Mouse (Mus musculus): ENCODE results near the gene Lypd9.
"Not testable (repeated sequence)": the region's sequence is repeated elsewhere in the genome, so short reads cannot be mapped to it uniquely, and the experiment has no call there.

Lypd9 gene

DNA sequence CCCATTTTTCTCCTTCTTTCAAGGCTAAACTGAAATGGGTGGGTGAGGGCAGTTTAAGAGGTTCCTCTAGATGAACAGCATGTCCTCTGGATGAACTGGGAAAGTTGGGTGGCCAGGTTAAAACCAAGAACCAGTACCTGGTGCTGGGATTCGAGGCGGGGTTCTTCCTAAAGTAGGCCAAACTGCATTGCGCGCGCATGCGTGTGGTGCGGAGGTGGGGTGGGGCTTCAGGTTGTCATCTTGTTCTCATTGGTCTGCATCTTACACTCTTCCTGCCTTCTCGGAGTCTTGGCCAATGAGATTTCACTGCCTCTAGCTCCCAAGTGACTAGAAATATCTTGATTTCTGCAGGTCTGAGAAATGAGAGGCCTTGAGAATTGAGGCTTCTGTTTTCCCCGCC lies at the start of gene Lypd9:
Gene Lypd9, minus strand, starts transcription at position 165 of the 400 bp plus-strand sequence.
- DNase-seq (ENCODE audit: low spot score) = no peak

DNA sequence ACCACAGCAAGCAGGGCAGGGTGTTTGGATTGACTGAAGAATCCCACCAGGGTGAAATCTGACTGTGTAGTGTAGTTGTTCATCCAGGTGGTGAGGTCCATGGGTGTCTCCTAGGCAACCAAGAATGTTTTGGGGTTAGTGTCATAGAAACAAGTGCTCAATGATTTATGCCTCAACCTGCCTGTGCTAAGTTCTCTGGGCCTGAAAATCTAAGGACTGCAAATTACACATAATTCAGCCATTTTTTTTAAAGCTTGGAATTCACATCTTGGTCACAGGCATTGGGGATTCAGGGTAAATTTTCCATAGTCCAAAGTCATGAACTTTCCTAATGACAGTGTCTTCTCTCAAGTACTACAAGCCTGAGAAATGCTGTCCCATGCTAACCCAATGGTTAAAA lies 49.7 kb upstream of the Lypd9 start, which contains the start of gene Olfr331:
Gene Olfr331, minus strand, starts transcription at position 101 of the 400 bp plus-strand sequence.
- DNase-seq (ENCODE audit: low spot score) = not testable (repeated sequence)

DNA sequence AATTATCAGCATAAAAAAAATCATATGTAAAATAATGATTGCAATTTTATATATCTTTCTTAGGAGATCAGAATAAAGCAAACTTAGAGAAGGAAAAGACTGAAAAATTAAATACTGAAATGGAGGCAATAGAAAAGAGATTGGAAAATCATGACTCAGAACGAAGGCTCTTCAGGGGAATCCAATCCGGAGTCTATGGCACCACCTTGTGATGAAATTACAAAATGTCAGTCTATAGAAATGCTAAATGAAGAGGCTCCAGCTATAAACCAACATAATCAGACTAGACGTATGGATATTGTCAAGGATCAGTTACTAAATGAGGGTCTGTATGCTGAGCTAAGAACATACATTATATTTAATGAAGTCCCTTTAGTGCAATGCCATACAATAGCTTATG lies 46.6 kb upstream of the Lypd9 start:
- no peak for DNase-seq (ENCODE audit: low spot score)

DNA sequence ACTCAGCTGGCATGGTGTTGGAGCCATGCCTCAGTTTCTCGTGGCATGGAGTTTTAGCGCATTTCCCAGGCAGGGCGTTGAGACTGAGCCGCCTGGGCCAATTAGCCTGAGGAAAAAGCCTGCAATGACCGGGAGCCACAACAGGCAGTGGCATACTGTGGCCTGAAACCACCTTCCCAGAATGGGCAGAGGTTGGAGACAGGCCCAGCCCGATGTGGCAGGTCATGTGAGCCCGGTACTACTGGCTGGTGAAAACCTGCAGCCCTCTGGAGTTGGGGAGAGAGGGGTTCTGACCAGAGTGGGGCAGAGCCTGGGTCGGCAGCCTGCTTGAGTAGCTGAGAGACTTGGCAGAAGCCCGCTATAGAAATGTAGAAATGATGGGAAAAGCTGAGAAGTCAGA lies 46.0 kb upstream of the Lypd9 start:
- DNase-seq (ENCODE audit: low spot score) = no peak

DNA sequence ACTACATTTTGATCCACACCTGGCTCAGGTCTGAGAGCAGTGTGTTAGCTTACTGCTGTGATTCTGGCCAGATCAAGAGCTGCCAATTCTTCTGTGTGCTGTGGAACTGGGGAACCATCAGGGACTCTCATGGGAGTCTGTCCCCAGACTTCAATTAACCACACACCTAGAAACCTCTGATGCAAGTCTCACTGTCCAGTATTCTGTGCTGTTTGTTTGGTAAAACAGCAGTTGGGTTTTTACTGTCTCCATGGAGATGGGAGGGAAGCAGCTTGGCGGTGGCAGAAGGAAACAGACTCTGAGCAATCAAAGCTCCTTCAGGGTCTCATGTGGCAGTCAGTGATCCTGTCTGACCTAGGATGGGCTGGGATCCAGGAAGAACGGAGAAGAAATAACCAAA lies 39.7 kb upstream of the Lypd9 start, which contains the start of gene Olfr332:
Gene Olfr332, minus strand, starts transcription at position 101 of the 400 bp plus-strand sequence.
- no peak for DNase-seq (ENCODE audit: low spot score)

DNA sequence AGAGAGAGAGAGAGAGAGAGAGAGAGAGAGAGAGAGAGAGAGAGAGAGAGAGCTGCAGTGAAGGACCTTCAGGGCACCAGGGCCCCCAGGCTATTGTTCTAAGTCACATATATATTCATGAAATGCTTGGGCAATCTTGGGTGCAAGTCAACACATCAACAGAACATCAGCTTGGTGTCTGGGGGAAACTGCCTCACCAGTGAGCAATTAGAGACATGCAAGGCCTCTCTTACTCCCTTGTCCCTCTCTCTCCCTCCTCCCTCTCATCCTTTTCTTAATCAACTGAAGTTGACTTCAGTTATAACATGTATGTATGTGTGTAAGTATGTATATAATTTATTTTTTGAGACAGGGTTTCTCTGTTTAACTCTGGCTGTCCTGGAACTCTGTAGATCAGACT lies 9.4 kb upstream of the Lypd9 start, which contains the start of gene Olfr30:
Gene Olfr30, minus strand, starts transcription at position 101 of the 400 bp plus-strand sequence.
- DNase-seq (ENCODE audit: low spot score) = no peak

DNA sequence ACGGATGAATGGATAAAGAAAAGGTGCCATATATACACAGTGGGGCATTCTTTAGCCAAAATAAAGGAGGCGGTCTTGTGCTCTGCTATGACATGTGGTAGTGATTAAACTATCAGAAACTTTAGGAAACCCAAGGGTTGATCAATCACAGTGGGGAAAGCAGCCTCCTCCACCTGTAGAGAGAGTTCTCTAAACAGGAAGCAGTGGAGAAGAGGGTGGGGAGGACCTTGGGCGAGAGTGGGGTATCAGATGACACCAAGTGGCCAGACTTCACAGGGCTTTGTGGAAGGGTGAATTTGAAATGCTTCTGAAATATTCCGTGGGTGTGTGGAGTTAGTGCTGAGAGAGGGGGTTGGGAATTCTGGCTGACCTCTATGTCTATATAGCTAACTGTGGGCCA lies 869 bp upstream of the Lypd9 start:
- DNase-seq (ENCODE audit: low spot score) = no peak

DNA sequence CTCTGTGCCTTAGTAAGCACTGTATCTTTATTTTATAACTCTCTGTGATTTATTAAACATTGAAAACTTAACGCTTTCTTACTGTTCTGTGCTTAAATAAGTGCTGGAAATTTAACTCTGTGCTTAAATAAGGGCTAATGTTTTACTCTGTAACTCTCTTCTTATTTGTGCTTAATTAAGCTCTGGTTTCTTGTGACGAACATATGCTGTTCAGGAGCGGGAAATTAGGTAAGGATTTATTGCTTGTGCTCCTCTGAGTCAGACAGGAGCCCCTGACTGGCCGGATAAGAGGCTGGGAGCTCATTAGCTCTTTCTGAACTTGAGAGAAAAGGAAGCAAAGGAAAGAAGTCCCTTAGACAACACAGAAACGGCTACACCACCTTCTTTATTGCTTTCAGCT lies 14.9 kb downstream of the Lypd9 start:
- DNase-seq (ENCODE audit: low spot score) = no peak

DNA sequence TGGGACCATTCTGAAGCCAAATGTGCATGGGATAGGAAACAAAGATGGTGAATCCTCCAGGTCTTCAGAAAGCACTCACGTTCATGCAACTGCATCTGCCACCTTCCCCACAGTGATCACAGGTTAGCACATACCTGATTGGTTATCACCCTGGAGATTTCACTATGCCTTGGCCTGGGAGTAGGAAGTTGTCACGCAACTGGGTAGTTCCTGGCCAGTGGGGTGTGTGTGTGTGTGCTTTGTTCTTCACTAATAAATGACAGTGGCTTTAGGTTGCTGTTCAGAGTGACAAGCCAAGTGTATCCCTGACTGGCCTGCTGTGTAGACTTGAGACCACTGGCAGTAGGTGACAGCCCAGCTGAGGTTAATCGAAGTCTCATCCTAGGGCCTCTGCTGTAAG lies 20.5 kb downstream of the Lypd9 start, which contains the start of gene Gm12253:
Gene Gm12253, plus strand, starts transcription at position 301 of the 400 bp plus-strand sequence.
- DNase-seq (ENCODE audit: low spot score) = no peak

DNA sequence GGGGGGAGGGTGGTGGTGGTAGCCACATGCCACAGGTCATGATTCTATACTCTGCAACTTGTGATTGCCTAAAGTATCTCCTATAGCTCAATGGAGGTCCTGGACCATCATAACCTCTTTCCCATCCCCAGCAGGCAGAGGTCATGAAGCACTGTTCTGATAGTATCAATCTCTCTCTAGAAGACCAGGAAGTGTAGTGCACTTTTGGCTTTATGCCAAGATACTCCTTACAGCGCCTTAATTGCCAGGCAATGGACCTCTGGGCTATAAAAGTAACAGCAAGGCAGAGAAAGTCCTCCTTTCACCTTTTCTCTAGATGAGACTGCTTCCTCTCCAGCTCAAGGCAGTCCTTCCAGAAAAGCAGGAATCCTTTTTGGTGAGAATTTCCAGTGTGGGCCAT lies 31.9 kb downstream of the Lypd9 start, which contains the start of gene 1810065E05Rik:
Gene 1810065E05Rik, plus strand, starts transcription at position 297 of the 400 bp plus-strand sequence.
- no peak for DNase-seq (ENCODE audit: low spot score)

DNA sequence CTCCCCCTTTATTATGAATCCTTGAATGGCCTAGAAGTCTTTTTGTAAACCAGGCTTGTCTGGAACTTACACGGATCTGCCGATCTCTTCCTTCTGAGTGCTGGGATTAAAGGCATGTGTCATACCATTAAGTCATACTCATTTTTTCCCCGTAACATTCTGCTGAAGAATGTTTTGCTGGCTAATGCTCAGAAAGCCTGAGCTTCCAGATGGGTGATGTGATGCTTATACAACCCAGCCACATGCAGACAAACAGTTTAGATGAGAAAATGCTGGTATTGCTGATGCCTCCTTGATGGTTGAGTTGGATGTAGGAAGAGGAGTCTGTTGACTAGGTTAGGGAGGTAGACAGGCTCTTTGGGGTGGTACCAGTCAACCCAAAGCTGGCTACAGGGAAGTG lies 34.4 kb downstream of the Lypd9 start:
- no peak for DNase-seq (ENCODE audit: low spot score)

DNA sequence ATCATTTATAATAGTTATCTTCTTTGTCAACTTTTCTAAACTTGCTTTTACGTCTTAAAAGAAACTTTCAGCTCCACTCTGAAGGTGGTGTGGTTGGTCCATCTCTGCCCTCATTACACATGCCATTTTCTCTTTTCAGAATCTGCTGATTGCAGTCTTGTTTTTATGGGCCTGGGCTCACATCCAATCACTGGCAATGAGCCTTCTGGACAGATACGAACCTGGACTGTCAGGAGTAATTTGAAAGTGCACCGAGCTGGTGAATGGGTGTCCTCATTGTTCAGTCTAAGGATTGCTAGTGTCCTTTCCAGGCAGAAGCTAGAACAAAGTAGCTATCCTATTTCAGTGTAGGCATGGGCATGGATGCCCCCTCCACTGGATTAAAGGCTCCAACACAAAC lies 44.7 kb downstream of the Lypd9 start:
- no peak for DNase-seq (ENCODE audit: low spot score)

DNA sequence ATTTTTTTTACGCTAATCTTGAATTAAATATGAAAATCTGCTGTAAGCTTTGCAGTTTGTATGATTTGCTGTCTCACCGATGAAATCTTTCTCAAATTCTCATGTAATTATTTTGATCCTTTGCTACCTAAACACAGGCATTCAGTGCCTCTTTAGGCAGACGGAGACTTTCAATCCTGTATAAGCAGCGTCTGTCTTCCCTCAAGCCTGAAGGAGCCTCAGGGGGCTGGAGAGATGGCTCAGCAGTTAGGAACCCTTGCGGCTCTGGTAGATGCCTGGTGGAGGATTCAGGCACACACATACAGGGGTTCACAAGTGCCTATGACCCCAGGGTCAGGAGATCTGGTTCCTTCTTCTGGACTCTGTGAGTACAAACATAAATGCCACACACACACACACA lies 52.1 kb downstream of the Lypd9 start:
- no peak for DNase-seq (ENCODE audit: low spot score)

DNA sequence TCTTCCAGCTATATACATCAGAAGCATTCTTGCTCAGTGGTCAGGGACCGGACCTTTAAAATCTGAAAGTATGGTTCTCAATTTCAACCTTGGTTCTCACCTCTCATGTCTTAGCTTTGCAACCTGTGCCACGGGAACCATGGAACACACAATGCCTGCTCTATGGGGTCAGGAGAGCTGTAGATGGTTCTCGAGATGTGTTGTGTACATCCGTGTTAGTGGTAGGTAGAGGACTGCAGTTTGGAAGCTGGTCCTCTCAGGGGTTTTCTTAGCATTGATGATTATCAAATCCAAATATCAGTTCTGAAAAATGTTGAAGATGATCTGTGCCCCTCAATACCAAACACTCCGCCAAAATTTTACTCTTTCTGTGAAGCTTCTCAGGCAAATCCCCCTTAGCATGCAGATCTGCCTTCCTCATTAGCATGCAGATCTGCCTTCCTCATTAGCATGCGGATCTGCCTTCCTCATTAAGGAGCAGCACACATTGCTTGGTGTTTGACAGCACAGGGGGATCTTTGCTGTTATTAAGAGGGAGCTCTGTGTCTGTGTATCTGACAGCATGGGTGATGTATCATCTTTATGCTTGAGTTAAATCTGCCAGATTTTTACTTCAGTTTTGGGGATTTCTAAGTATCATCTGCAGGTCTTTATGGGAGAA lies 52.6 kb downstream of the Lypd9 start:
- DNase-seq (ENCODE audit: low spot score) = no peak
